Mouse (Mus musculus) inflammation-experienced regulatory T-cells, adult 6 months (primary cell): ENCODE measurements around the gene Pnliprp2. TPM values are rescaled to one million over a fixed set of nuclear protein-coding genes. Genes with fewer than 3 reads are reported as not detected.

ENCODE experiments used
- ATAC-seq: one replicate; pipeline ENCODE4 v1.8.0; 2017
- polyA plus RNA-seq, 3 experiments: library from polyadenylated mRNA; unstranded; fragments of 100-300 nt; shearing (Covaris generic); gene quantifications; one replicate each; pipeline ENCODE4 v1.2.1; 2017

Gene Pnliprp2
- polyA plus RNA-seq, 3 experiments from 2014 or later, result not detected

DNA sequence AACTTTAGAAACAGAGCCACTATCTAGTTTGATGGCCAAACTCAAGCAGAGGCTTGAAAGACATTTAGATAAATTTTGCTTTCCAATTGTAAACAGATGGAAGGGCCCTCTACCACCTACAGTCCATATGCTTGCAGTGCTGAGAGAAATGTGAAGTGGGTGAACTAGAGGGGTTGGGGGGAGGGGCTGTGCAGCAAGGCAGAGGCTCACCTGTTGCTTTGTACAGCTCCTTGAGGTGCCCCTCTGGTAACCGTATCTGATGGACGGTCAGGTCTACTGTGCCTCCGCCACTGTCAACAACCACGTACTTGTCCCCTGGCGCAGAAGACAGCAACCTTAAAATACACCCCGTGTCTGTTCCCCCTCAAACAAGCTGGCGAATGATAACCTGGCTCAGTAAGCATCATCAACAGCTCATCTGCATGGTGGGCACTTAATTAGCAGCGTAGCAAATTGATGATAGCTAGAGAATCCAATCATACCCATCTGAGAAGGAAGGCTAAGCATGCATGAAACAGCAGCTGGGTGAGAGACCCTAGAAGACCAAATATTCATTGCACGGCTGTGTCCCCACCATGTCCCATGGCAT lies 45.8 kb downstream of the Pnliprp2 start:
- no peak for ATAC-seq

GRCm38 (mm10) chr19:58806364-58806763 lies 46.8 kb downstream of the Pnliprp2 start:
- no peak for ATAC-seq

- ATAC-seq, result no peak
Measured at GRCm38 (mm10) chr19:58808864-58809263, 49.3 kb downstream of the Pnliprp2 start.

DNA sequence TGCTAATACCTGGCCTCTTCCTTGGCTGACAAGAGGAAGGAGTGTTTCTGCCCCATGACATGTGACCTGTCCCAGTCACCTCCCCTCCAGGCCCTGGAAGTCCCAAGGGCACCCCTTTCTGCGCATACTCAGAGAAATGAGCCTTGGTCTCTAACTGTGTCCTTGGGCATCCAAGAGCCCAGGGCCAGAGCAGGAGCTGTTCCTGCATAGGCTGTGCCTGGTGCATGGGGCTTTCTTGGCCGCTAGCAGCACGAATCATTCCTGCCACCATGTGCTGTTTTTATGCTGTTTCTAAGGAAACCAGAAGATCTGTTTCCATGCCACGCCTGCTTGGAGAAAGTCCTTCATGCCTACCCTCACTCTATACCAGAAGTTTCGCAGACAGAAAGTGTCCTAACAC lies 51.0 kb downstream of the Pnliprp2 start:
- ATAC-seq, result no peak

DNA sequence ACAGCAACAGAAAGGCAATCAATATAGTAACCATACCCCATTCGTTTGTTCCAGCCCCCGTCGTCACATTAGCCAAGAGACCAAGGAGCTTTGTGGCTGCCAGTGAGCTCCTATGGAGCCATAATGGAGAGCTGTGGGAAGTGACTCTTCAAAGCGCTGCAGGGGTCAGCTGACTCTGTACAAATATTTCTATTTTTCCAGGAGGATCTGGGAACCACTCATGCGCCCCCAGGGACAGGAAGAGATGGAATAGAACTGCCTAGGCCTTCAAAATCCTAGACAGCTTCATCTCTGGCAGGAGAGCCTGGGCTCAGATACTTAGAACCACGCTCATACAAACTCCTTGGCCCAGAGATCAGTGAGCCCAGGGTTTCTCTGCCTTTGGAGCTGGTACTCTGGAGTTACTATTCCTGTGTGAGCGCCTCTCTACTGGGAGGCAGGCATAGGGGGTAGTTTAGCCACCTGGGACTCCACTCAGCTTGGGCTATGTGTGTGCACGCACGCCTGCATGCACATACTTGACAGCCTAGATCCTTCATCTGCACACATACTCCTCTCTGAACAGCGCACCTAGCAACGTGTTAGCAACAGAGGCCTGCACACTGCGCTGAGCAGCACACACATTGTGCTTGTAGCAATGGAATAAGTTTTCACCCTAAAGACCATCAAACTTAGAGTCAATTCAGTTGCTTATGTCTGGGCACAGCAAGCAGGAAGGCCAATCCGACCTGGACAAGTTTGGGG lies 55.8 kb downstream of the Pnliprp2 start:
- ATAC-seq, result no peak

DNA sequence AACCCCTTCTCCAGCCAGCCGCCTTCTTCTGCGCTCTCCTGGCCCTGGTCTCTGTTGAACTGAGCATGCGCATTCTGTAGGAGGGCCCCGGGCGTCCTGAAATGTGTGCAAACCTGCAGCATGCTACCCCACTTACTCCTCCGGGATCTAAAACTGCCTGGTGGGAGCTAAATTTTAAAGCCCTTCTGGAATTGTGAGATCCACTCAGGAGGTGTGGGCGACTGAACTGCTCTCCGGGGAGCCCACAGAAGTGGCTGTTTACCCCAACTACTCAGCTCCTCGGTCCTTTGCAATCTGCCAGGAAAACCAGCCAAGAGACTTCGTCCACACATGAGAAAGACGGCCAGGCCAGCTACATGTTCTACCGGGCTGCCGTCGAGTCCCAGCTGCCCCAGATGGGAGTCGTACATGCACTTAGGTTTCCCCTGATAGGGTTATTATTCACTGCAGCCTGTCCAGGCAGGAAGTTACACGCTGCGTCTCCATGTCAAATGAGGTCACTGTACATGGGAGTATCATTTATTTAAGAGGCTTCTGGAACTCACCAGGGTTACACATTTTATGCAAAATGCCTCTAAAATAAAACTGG lies 57.0 kb downstream of the Pnliprp2 start:
- no peak for ATAC-seq

- ATAC-seq, result no peak
Measured at GRCm38 (mm10) chr19:58817398-58817797, 57.9 kb downstream of the Pnliprp2 start.

- ATAC-seq, result no peak
Measured at GRCm38 (mm10) chr19:58818571-58819415, 59.3 kb downstream of the Pnliprp2 start.

GRCm38 (mm10) chr19:58822454-58823200 lies 63.1 kb downstream of the Pnliprp2 start:
- ATAC-seq, result no peak

DNA sequence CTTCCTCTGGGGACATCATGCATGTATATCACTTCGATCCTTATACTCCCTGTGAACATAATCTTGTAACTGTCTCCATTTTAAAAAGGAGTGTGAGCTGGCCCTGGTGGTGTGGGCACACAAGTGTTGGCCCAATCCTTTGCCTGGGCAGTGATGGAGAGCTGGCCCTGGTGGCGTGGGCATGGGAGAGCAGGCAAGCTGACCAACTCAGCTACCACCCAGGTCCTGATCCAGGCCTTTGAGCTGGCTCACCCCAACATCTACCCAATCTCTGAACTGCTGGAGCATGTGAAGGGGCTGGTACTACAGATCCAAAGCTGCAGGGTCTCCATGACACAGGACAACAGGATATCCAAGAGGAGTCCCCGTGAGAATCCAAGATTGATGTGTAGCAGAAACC lies 63.8 kb downstream of the Pnliprp2 start:
- ATAC-seq, result no peak

DNA sequence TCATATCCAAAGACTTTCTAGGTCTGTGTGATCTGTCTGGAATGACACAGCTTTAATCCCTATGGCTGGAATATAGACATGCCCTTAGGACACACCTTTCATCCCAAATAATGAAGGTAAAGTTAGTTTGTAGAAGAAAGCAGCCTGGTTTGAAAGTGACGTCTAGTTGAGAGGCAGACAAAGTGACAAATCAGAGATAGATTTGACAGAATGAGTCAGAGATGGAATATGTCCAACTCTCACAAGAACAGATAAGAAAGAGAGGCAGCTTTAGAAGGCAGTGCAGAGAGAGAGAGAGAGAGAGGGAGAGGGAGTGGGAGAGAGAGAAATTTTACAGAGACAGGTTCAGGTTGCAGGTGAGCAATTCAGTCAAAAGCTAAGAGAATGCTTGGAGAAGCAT lies 64.8 kb downstream of the Pnliprp2 start:
- no peak for ATAC-seq

Other genes with a start within 250 kb of the Pnliprp2 start
- not detected for gene Ccdc172, start 247.7 kb upstream of the Pnliprp2 start, polyA plus RNA-seq
- not detected for gene Pnlip, start 107.2 kb upstream of the Pnliprp2 start, polyA plus RNA-seq
- not detected for gene Pnliprp1, start 30.8 kb upstream of the Pnliprp2 start, polyA plus RNA-seq
- gene 1700019N19Rik, start 34.7 kb downstream of the Pnliprp2 start, polyA plus RNA-seq, result not detected
- gene Eno4, start 183.7 kb downstream of the Pnliprp2 start, polyA plus RNA-seq, result not detected
- under 1 TPM in 2 of 3 experiments, not detected in 1; 0.57 to 0.92 TPM for gene Hspa12a, start 183.9 kb downstream of the Pnliprp2 start, polyA plus RNA-seq